Mouse (Mus musculus) hindbrain, embryonic 15.5 days (tissue): ENCODE results near the gene Yy1. TPM values are rescaled to one million over a fixed set of nuclear protein-coding genes. Genes with fewer than 3 reads are reported as not detected.
"Not testable (repeated sequence)": the region's sequence is repeated elsewhere in the genome, so short reads cannot be mapped to it uniquely, and the experiment has no call there.

Source experiments
- ATAC-seq: fragments of 200-750 bp; cut with Nextera tagmentation; 2 replicates; pipeline ENCODE4 v1.8.0; 2017; ENCODE audit warnings: low read depth, moderate number of reproducible peaks, moderate TSS enrichment; ENCODE audit not compliant: low FRiP score
- H3K27ac ChIP-seq: fragments of 300-500 bp; sonication (generic); replicated peaks from 2 replicates; pipeline ENCODE4 v1.5.1; 2015; ENCODE audit warnings: mild to moderate bottlenecking, inconsistent platforms
- H3K27me3 ChIP-seq: fragments of 300-500 bp; sonication (generic); 2 replicates; pipeline ENCODE4 v1.6.1; 2015; ENCODE audit warnings: control low read depth, inconsistent platforms
- H3K36me3 ChIP-seq: fragments of 300-500 bp; sonication (generic); 2 replicates; pipeline ENCODE4 v1.6.1; 2015; ENCODE audit warnings: control low read depth, inconsistent platforms
- H3K4me1 ChIP-seq: fragments of 300-500 bp; sonication (generic); replicated peaks from 2 replicates; pipeline ENCODE4 v1.6.1; 2015; ENCODE audit warnings: control low read depth, inconsistent platforms
- H3K4me2 ChIP-seq: fragments of 300-500 bp; sonication (generic); 2 replicates; pipeline ENCODE4 v1.6.1; 2015; ENCODE audit warnings: moderate library complexity, mild to moderate bottlenecking, inconsistent platforms
- H3K4me3 ChIP-seq: fragments of 300-500 bp; sonication (generic); 2 replicates; pipeline ENCODE4 v1.5.1; 2015; ENCODE audit warnings: mild to moderate bottlenecking, inconsistent platforms
- H3K9ac ChIP-seq: fragments of 300-500 bp; sonication (generic); 2 replicates; pipeline ENCODE4 v1.6.1; 2015; ENCODE audit warnings: inconsistent platforms
- H3K9me3 ChIP-seq: fragments of 300-500 bp; sonication (generic); 2 replicates; pipeline ENCODE4 v1.6.1; 2016; ENCODE audit warnings: control low read depth, inconsistent platforms
- WGBS: fragments of 180-500 bp; shearing (Covaris S2); methylation state at CpG from one replicate; pipeline ENCODE4 v1.1.7; 2015; 5-methylcytosine and 5-hydroxymethylcytosine counted together
- polyA plus RNA-seq: library from polyadenylated mRNA; unstranded; fragments of >200 nt; fragmentation: Nextera tagmentation; extraction: Ambion mirVana; gene quantifications from 2 replicates; pipeline ENCODE4 v1.2.1, GENCODE M21; 2015

The Yy1 gene
- polyA plus RNA-seq, 1 experiment from 2014 or later, result 15.1 TPM

DNA sequence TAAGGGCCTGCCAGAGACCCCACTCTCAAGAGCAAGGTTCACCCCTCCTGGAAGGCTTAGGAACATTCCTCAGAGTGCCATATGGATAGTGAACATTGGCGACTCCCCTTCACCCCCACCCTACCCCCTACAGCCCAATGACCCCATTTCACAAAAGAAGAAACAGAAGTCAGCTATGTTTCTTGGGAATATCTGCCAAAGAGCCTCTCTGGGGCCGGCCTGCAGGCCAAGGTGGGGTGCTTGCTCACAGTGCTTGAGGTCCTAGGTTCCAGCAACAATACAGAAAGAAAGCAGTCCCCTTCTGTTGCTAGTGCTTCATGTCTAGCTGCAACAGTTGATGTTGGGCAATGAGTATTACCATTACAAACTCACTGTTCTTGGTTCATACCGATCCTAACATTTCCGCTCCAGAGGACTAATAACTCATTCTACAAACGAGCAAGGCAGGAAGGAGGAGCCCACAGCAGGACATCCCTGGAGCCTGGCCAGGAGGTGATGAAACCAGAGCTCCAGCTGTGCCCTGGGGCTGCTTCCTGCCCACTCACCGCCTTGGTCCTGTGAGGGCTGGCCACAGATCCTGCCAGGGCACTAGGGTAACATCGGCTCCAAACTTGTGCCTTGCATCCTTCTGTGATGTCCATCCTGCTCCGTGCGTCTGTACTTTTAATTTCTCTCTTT is 39.3 kb downstream of the Yy1 start:
- H3K4me3 ChIP-seq, result no peak overlapping the region
- H3K27ac ChIP-seq, result no peak overlapping the region
- H3K9ac ChIP-seq, result no peak overlapping the region
- 53% methylated on average over 9 of the region's 9 CpGs for WGBS
- H3K36me3 ChIP-seq, result 0 out of 2 replicates have a peak, but pooled peaks cover 4% of the 10 kb centered on the region
- H3K4me1 ChIP-seq, result peaks cover 46% of the 10 kb centered on the region
- no peaks in the 10 kb centered on the region for H3K27me3 ChIP-seq
- no peaks in the 10 kb centered on the region for H3K9me3 ChIP-seq
- H3K4me2 ChIP-seq, result no peak overlapping the region
- ATAC-seq, result no peak

DNA sequence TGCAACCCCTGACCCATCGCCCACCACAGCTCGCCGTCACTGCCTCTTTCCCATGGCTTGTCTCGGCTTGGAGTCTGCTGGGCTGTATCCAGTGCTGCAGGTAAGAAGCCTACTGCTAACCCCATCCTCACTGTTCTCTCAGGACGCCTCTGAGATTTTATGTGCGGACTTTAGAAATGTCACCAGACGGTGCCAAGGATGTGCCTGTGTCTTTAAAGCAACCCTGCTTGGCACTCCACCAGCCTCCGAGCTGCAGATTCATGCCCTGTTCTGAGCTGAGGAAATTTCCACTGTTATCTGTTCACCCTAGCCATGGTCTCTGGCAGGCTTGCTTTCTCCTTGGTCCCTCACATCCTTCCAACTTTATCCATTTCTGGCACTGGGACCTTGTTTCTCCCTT is 40.1 kb downstream of the Yy1 start:
- Histone ChIP-seq H3K9ac (no peak overlapping the region), H3K9me3 (no peaks in the 10 kb centered on the region), H3K27ac (no peak overlapping the region), H3K4me2 (no peak overlapping the region), H3K36me3 (0 out of 2 replicates have a peak, but pooled peaks cover 4% of the 10 kb centered on the region), H3K4me3 (no peak overlapping the region), H3K27me3 (no peaks in the 10 kb centered on the region), H3K4me1 (peaks cover 54% of the 10 kb centered on the region)
- 83% methylated on average over 8 of the region's 8 CpGs for WGBS
- no peak for ATAC-seq

DNA sequence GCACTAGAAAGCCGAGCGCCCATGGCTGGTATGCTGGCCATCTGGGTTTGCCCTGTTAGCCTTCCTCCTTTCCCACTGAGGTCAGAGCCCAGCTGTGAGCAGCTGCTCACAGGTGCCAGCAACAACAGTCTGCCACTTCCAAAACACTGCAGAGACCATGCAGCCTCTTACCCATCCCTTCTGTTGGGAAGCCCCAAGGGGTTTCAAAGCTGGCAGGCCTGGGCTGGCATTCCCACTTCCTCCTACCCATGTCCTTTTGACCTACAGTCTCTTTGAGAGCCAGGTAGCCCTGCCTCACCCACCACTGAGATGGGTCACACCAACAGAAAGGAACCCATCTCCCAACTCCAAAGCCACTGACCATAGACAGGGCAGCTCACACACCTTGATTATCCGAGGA is 40.6 kb downstream of the Yy1 start:
- no peaks in the 10 kb centered on the region for H3K27me3 ChIP-seq
- H3K4me3 ChIP-seq, result no peak overlapping the region
- H3K9me3 ChIP-seq, result no peaks in the 10 kb centered on the region
- no peak for ATAC-seq
- 92% methylated on average over 3 of the region's 3 CpGs for WGBS
- no peak overlapping the region for H3K9ac ChIP-seq
- H3K36me3 ChIP-seq, result no peaks in the 10 kb centered on the region
- H3K27ac ChIP-seq, result no peak overlapping the region
- no peak overlapping the region for H3K4me2 ChIP-seq
- peaks cover 60% of the 10 kb centered on the region for H3K4me1 ChIP-seq

GRCm38 (mm10) chr12:108834337-108834736 is 41.6 kb downstream of the Yy1 start:
- H3K4me2 ChIP-seq, result peak overlapping the region; percentile 75
- no peaks in the 10 kb centered on the region for H3K9me3 ChIP-seq
- peaks cover 60% of the 10 kb centered on the region for H3K4me1 ChIP-seq
- ATAC-seq, result no peak
- WGBS, result 74% methylated on average over 3 of the region's 3 CpGs
- H3K36me3 ChIP-seq, result no peaks in the 10 kb centered on the region
- 0 out of 2 replicates have a peak overlapping the region, but pooled peaks have one; percentile 64 for H3K9ac ChIP-seq
- no peak overlapping the region for H3K27ac ChIP-seq
- peak overlapping the region; percentile 81; the same call in 1 of the 2 replicates for H3K4me3 ChIP-seq
- H3K27me3 ChIP-seq, result no peaks in the 10 kb centered on the region

DNA sequence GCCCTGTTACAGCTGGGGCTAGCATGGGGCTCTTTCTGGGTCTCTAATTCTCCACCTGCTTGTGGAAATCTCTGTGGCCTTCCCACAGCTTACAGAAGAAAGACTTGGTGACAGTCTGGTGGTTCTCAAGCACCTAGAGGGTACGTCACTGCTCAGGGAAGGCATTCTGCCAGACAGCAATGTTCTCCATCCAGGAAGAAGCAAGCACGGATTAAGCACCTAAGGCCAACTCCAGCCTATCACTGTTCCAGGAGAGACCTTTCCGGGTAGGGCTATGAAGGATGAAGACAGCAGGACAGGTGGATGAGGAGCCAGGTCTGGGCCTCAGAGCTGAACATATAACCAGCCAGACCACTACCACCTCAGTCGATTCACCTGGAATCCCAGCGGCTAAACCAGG is 42.0 kb downstream of the Yy1 start:
- Histone ChIP-seq H3K27ac (no peak overlapping the region), H3K9me3 (no peaks in the 10 kb centered on the region), H3K4me3 (peak overlapping the region; percentile 81), H3K9ac (0 out of 2 replicates have a peak overlapping the region, but pooled peaks have one; percentile 64), H3K4me2 (peak overlapping the region; percentile 75), H3K36me3 (no peaks in the 10 kb centered on the region), H3K4me1 (peaks cover 60% of the 10 kb centered on the region), H3K27me3 (no peaks in the 10 kb centered on the region)
- WGBS, result 47% methylated on average over 5 of the region's 5 CpGs
- ATAC-seq, result no peak

- Histone ChIP-seq H3K36me3 (no peaks in the 10 kb centered on the region), H3K9me3 (no peaks in the 10 kb centered on the region), H3K27ac (peak overlapping the region; percentile 66), H3K4me1 (peaks cover 60% of the 10 kb centered on the region), H3K9ac (peak overlapping the region; percentile 64), H3K4me3 (peak overlapping the region; percentile 81), H3K4me2 (peak overlapping the region; percentile 75), H3K27me3 (no peaks in the 10 kb centered on the region)
- ATAC-seq, result no peak; the same call in 1 of the 2 replicates
- WGBS, result under 1% methylated on average over 48 of the region's 51 CpGs
Observed at GRCm38 (mm10) chr12:108835208-108835839, 42.6 kb downstream of the Yy1 start.

DNA sequence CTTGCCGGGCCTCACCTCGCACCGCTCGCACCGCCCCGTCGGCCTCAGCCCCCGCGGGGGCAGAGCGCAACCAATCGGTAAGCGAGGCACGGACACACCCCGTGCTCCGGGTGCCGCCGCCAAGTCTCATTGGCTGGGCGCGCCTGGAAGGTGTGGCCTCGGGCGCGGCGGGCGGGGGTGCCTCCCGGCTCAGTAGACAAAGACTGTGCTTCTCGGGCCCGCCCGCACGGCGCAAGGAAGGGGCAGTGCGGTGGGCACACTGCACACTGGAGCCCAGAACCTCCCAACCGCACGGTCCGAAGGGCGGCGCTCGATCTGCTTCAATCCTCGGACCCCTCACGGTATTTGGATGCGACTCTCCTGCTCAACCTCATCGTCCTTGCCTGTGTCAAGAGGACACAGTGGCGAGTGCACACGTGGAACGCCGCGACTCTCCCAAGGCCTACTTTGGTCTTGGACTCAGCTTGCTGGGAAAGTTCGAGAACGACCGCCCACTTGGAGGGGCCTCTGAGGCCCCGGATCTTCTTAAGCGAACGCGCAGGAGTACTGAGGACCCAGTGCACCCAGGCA is 43.2 kb downstream of the Yy1 start, which contains the start of the genes Slc25a29 and Slc25a47:
Gene Slc25a29, minus strand, starts transcription at position 44 of the 570 bp plus-strand sequence.
Gene Slc25a47, plus strand, starts transcription at position 207 of the 570 bp plus-strand sequence.
- H3K27ac ChIP-seq, result peak within 1 kb of the TSS; percentile 86
- WGBS, result under 1% methylated on average over 48 of the region's 53 CpGs

DNA sequence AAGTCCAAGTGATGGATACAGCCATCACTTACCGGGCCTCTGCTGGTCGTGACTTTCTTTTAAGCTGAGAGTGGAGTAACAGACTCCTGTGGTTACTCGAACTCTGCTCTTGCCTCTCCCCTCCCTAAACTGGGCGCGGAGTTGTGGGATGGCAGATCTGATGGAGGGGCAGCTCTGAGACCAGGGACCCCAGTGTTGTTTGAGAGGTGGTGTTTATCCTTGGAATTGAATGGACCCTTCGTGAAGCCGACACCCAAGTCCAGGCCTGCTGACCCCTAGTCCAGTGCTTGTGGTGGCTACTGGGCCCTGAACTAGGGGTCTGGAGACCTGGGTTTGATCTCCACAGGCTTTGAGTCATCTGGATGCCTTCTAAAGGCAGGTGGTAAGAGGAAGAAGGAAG is 43.9 kb downstream of the Yy1 start:
- Histone ChIP-seq H3K9me3 (no peaks in the 10 kb centered on the region), H3K36me3 (peaks cover 6% of the 10 kb centered on the region), H3K4me2 (peak overlapping the region; percentile 75), H3K27me3 (no peaks in the 10 kb centered on the region), H3K27ac (0 out of 2 replicates have a peak overlapping the region, but pooled peaks have one; percentile 86), H3K9ac (peak overlapping the region; percentile 63), H3K4me1 (peaks cover 60% of the 10 kb centered on the region), H3K4me3 (peak overlapping the region; percentile 81)
- ATAC-seq, result no peak
- WGBS, result 57% methylated on average over 7 of the region's 7 CpGs

More for the DNA sequence above, 43.2 kb downstream of the Yy1 start, which contains the start of the genes Slc25a29 and Slc25a47:
- H3K4me2 ChIP-seq, result peak within 1 kb of the TSS; percentile 75
- H3K4me3 ChIP-seq, result peak within 1 kb of the TSS; percentile 81
- H3K9me3 ChIP-seq, result no peaks in the 10 kb centered on the region
- H3K27me3 ChIP-seq, result no peaks in the 10 kb centered on the region
- ATAC-seq, result peak; percentile 99
- peaks cover 60% of the 10 kb centered on the region for H3K4me1 ChIP-seq
- peak within 1 kb of the TSS; percentile 64 for H3K9ac ChIP-seq
- H3K36me3 ChIP-seq, result peaks cover 2% of the 10 kb centered on the region; the same call in 1 of the 2 replicates

GRCm38 (mm10) chr12:108841181-108841580 is 48.4 kb downstream of the Yy1 start:
- WGBS, result 90% methylated on average over 6 of the region's 6 CpGs
- H3K4me2 ChIP-seq, result no peak overlapping the region
- ATAC-seq, result no peak
- no peaks in the 10 kb centered on the region for H3K9me3 ChIP-seq
- peaks cover 23% of the 10 kb centered on the region for H3K4me1 ChIP-seq
- H3K27ac ChIP-seq, result no peak overlapping the region
- no peak overlapping the region for H3K9ac ChIP-seq
- H3K27me3 ChIP-seq, result no peaks in the 10 kb centered on the region
- no peak overlapping the region for H3K4me3 ChIP-seq
- peaks cover 18% of the 10 kb centered on the region for H3K36me3 ChIP-seq

DNA sequence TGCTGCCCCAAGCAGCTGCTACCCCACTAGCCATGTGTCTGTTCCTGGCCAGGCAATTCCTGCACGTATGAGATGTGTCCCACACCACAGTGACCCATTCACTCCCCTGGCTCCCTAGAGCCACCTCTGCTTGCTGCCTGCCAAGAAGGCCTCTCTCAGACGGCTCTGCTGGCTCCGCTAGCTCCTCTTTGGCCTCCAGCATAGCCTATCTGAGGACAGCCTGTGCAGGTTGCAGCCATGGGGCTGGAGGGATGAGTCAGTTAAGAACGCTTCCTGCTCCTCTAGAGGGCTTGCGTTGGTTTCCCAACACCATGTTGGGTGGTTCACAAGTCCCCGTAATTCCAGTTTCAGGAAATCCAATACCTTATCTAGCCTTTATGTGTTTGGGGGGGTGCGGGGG is 49.9 kb downstream of the Yy1 start:
- H3K9ac ChIP-seq, result no peak overlapping the region
- 88% methylated on average over 7 of the region's 7 CpGs for WGBS
- no peak overlapping the region for H3K4me3 ChIP-seq
- no peaks in the 10 kb centered on the region for H3K27me3 ChIP-seq
- no peak overlapping the region for H3K4me2 ChIP-seq
- no peak overlapping the region for H3K27ac ChIP-seq
- H3K9me3 ChIP-seq, result no peaks in the 10 kb centered on the region
- peaks cover 8% of the 10 kb centered on the region for H3K4me1 ChIP-seq
- ATAC-seq, result no peak
- H3K36me3 ChIP-seq, result peaks cover 18% of the 10 kb centered on the region

DNA sequence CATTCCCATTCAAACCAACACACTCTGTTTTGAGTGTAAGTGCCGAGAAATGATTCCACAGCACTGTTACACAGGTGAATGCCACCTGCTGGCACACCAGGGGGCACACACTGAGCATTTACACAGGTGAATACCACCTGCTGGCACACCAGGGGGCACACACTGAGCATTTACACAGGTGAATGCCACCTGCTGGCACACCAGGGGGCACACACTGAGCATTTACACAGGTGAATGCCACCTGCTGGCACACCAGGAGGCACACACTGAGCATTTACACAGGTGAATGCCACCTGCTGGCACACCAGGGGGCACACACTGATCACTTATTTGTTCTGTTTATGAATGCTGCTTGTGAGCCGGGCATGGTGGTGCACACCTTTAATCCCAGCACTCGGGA is 55.3 kb downstream of the Yy1 start:
- not testable (repeated sequence) for H3K4me3 ChIP-seq, H3K9ac ChIP-seq, H3K4me2 ChIP-seq, H3K4me1 ChIP-seq, H3K27me3 ChIP-seq, H3K9me3 ChIP-seq, H3K27ac ChIP-seq, ATAC-seq
- WGBS, result 94% methylated on average over 3 of the region's 3 CpGs
- peaks cover 12% of the 10 kb centered on the region for H3K36me3 ChIP-seq

- H3K27ac ChIP-seq, result no peak overlapping the region
- H3K9ac ChIP-seq, result no peak overlapping the region
- WGBS, result 81% methylated on average over 4 of the region's 4 CpGs
- no peak overlapping the region for H3K4me3 ChIP-seq
- no peaks in the 10 kb centered on the region for H3K27me3 ChIP-seq
- H3K4me2 ChIP-seq, result no peak overlapping the region
- ATAC-seq, result no peak
- no peaks in the 10 kb centered on the region for H3K9me3 ChIP-seq
- H3K4me1 ChIP-seq, result peaks cover 9% of the 10 kb centered on the region
- H3K36me3 ChIP-seq, result peaks cover 4% of the 10 kb centered on the region; the same call in 1 of the 2 replicates
Observed at GRCm38 (mm10) chr12:108849488-108850022, 56.8 kb downstream of the Yy1 start.
